Mouse (Mus musculus) limb, embryonic 15.5 days (tissue): ENCODE measurements around the gene Tomm34. TPM values are rescaled to one million over a fixed set of nuclear protein-coding genes. Genes with fewer than 3 reads are reported as not detected.
A peak's percentile ranks its signal among the peaks of the same experiment; 100 is the strongest.

ENCODE experiments used
- ATAC-seq: fragments of 200-750 bp; cut with Nextera tagmentation; 2 replicates; pipeline ENCODE4 v1.8.0; 2017; ENCODE audit warnings: low read depth, moderate TSS enrichment; ENCODE audit not compliant: insufficient number of reproducible peaks, low FRiP score, low TSS enrichment
- H3K27ac ChIP-seq: fragments of 300-500 bp; sonication (generic); 2 replicates; pipeline ENCODE4 v1.5.1; 2015; ENCODE audit warnings: moderate library complexity, mild to moderate bottlenecking, inconsistent platforms
- H3K27me3 ChIP-seq: fragments of 300-500 bp; sonication (generic); 2 replicates; pipeline ENCODE4 v1.6.1; 2015; ENCODE audit warnings: inconsistent platforms
- H3K36me3 ChIP-seq: fragments of 300-500 bp; sonication (generic); 2 replicates; pipeline ENCODE4 v1.6.1; 2015; ENCODE audit warnings: inconsistent platforms
- H3K4me1 ChIP-seq: fragments of 300-500 bp; sonication (generic); 2 replicates; pipeline ENCODE4 v1.6.1; 2015; ENCODE audit warnings: inconsistent platforms
- H3K4me2 ChIP-seq: fragments of 300-500 bp; sonication (generic); 2 replicates; pipeline ENCODE4 v1.6.1; 2015; ENCODE audit warnings: mild to moderate bottlenecking, inconsistent platforms
- H3K4me3 ChIP-seq: fragments of 300-500 bp; sonication (generic); 2 replicates; pipeline ENCODE4 v1.5.1; 2015; ENCODE audit warnings: mild to moderate bottlenecking, inconsistent platforms
- H3K9ac ChIP-seq: fragments of 300-500 bp; sonication (generic); 2 replicates; pipeline ENCODE4 v1.6.1; 2015; ENCODE audit warnings: inconsistent platforms
- H3K9me3 ChIP-seq: fragments of 300-500 bp; sonication (generic); 2 replicates; pipeline ENCODE4 v1.6.1; 2016; ENCODE audit warnings: inconsistent platforms
- WGBS: fragments of 180-500 bp; shearing (Covaris S2); methylation state at CpG from one replicate; pipeline ENCODE4 v1.1.7; 2015; 5-methylcytosine and 5-hydroxymethylcytosine counted together
- polyA plus RNA-seq: library from polyadenylated mRNA; unstranded; fragments of >200 nt; fragmentation: Nextera tagmentation; extraction: Ambion mirVana; gene quantifications from 2 replicates; pipeline ENCODE4 v1.2.1, GENCODE M21; 2015

Tomm34 gene
- polyA plus RNA-seq = 49.1 and 53.7 TPM in 2 replicates

- WGBS = 1% methylated on average over 55 of the region's 55 CpGs
- H3K9ac ChIP-seq = peak within 1 kb of the TSS; percentile 89
- peak within 1 kb of the TSS; percentile 97 for H3K4me3 ChIP-seq
- ATAC-seq = peak; percentile 96
- H3K4me2 ChIP-seq = peak within 1 kb of the TSS; percentile 89
- peaks cover 27% of the 10 kb centered on the region for H3K4me1 ChIP-seq
- H3K27me3 ChIP-seq = no peaks in the 10 kb centered on the region
- H3K27ac ChIP-seq = peak within 1 kb of the TSS; percentile 89
- peaks cover 7% of the 10 kb centered on the region; the same call in 1 of the 2 replicates for H3K36me3 ChIP-seq
- H3K9me3 ChIP-seq = no peaks in the 10 kb centered on the region
Measured at GRCm38 (mm10) chr2:164070765-164071436, at the start of gene Tomm34. Tomm34 (minus strand) TSS chr2:164071169.

GRCm38 (mm10) chr2:164119503-164119902 is 48.5 kb upstream of the Tomm34 start:
- Histone ChIP-seq H3K36me3 (peaks cover 36% of the 10 kb centered on the region), H3K9ac (no peak overlapping the region), H3K4me2 (no peak overlapping the region), H3K4me1 (peaks cover 3% of the 10 kb centered on the region), H3K27ac (no peak overlapping the region), H3K9me3 (no peaks in the 10 kb centered on the region), H3K27me3 (no peaks in the 10 kb centered on the region), H3K4me3 (no peak overlapping the region)
- WGBS = 89% methylated on average over 6 of the region's 6 CpGs
- no peak for ATAC-seq

DNA sequence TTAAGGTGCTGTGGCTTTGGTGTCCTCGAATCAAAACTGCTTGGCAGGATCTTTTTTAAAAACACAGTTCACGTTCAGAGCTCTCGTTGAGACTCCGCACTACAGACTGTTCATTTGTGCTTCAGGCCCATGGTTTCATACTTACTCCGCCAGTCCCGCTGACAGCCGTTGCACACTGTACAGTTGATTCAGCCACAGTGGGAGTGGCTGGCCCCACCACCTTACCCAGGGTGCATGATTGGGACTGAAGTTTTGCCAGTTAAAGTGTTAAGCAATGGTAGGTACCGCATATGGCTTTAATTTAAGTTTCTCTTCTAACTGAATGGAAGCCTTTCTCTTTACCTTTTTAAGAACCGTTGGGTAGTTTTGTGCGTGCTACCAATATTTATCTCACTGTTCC is 44.6 kb upstream of the Tomm34 start:
- Histone ChIP-seq H3K27me3 (no peaks in the 10 kb centered on the region), H3K4me1 (peaks cover 9% of the 10 kb centered on the region), H3K4me2 (no peak overlapping the region), H3K27ac (peak overlapping the region; percentile 65), H3K4me3 (no peak overlapping the region), H3K9ac (no peak overlapping the region), H3K36me3 (peaks cover 19% of the 10 kb centered on the region), H3K9me3 (no peaks in the 10 kb centered on the region)
- WGBS = 44% methylated on average over 10 of the region's 10 CpGs
- ATAC-seq = no peak; the same call in 1 of the 2 replicates

- H3K4me2 ChIP-seq = no peak overlapping the region
- peaks cover 13% of the 10 kb centered on the region for H3K4me1 ChIP-seq
- peak overlapping the region; percentile 48 for H3K27ac ChIP-seq
- H3K4me3 ChIP-seq = no peak overlapping the region
- H3K9ac ChIP-seq = no peak overlapping the region
- WGBS = 91% methylated on average over 6 of the region's 6 CpGs
- no peaks in the 10 kb centered on the region for H3K9me3 ChIP-seq
- ATAC-seq = no peak
- no peaks in the 10 kb centered on the region for H3K27me3 ChIP-seq
- peaks cover 8% of the 10 kb centered on the region for H3K36me3 ChIP-seq
Measured at GRCm38 (mm10) chr2:164114051-164114450, 43.1 kb upstream of the Tomm34 start.

- 76% methylated on average over 8 of the region's 8 CpGs for WGBS
- no peak overlapping the region for H3K4me3 ChIP-seq
Measured at GRCm38 (mm10) chr2:164111546-164111945, 40.6 kb upstream of the Tomm34 start.

GRCm38 (mm10) chr2:164108501-164108900 is 37.5 kb upstream of the Tomm34 start:
- H3K36me3 ChIP-seq = peaks cover 8% of the 10 kb centered on the region; the same call in 1 of the 2 replicates
- H3K4me3 ChIP-seq = no peak overlapping the region
- H3K27me3 ChIP-seq = no peaks in the 10 kb centered on the region
- 41% methylated on average over 4 of the region's 4 CpGs for WGBS
- H3K9me3 ChIP-seq = no peaks in the 10 kb centered on the region
- H3K4me2 ChIP-seq = no peak overlapping the region
- peak overlapping the region; percentile 67; the same call in 1 of the 2 replicates for H3K27ac ChIP-seq
- H3K4me1 ChIP-seq = peaks cover 30% of the 10 kb centered on the region
- H3K9ac ChIP-seq = no peak overlapping the region
- no peak for ATAC-seq

More at GRCm38 (mm10) chr2:164111546-164111945, 40.6 kb upstream of the Tomm34 start:
- H3K4me1 ChIP-seq = peaks cover 28% of the 10 kb centered on the region
- H3K27me3 ChIP-seq = no peaks in the 10 kb centered on the region
- ATAC-seq = no peak
- H3K27ac ChIP-seq = peak overlapping the region; percentile 50; the same call in 1 of the 2 replicates
- H3K9ac ChIP-seq = no peak overlapping the region
- no peaks in the 10 kb centered on the region for H3K9me3 ChIP-seq
- peaks cover 5% of the 10 kb centered on the region; the same call in 1 of the 2 replicates for H3K36me3 ChIP-seq
- H3K4me2 ChIP-seq = no peak overlapping the region

GRCm38 (mm10) chr2:164107125-164107874 is 36.3 kb upstream of the Tomm34 start:
- H3K4me3 ChIP-seq = no peak overlapping the region
- peak overlapping the region; percentile 74 for H3K27ac ChIP-seq
- H3K9me3 ChIP-seq = no peaks in the 10 kb centered on the region
- WGBS = 65% methylated on average over 16 of the region's 16 CpGs
- no peaks in the 10 kb centered on the region for H3K27me3 ChIP-seq
- no peak overlapping the region for H3K4me2 ChIP-seq
- peaks cover 14% of the 10 kb centered on the region for H3K36me3 ChIP-seq
- H3K9ac ChIP-seq = no peak overlapping the region
- peaks cover 32% of the 10 kb centered on the region for H3K4me1 ChIP-seq
- no peak for ATAC-seq

GRCm38 (mm10) chr2:164106287-164107035 is 35.5 kb upstream of the Tomm34 start:
- H3K4me2 ChIP-seq = no peak overlapping the region
- peak overlapping the region; percentile 74 for H3K27ac ChIP-seq
- no peaks in the 10 kb centered on the region for H3K27me3 ChIP-seq
- H3K4me3 ChIP-seq = no peak overlapping the region
- H3K9ac ChIP-seq = no peak overlapping the region
- 66% methylated on average over 14 of the region's 14 CpGs for WGBS
- H3K4me1 ChIP-seq = peaks cover 32% of the 10 kb centered on the region
- ATAC-seq = no peak
- H3K36me3 ChIP-seq = peaks cover 22% of the 10 kb centered on the region
- no peaks in the 10 kb centered on the region for H3K9me3 ChIP-seq

DNA sequence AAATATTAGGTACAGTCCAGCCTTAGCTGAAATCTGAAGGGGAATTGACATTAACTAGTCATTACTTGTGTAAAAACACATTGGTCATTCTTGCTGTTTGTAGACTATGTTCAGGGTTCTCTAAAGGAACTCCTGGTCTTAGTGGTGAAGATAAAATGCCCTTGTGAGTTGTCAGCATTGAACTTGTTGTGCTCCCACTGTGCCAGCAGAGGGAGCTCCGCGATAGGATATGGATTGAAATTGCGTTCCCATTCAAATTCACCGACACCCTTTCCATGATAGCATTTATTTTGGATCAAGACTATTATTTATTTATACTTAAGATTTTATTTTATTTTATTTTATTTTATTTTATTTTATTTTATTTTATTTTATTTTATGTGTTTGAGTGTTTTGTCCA is 32.5 kb upstream of the Tomm34 start:
- no peaks in the 10 kb centered on the region for H3K27me3 ChIP-seq
- H3K9me3 ChIP-seq = no peaks in the 10 kb centered on the region
- H3K36me3 ChIP-seq = peaks cover 48% of the 10 kb centered on the region
- no peak overlapping the region for H3K4me2 ChIP-seq
- no peak for ATAC-seq
- no peak overlapping the region for H3K9ac ChIP-seq
- no peak overlapping the region for H3K4me3 ChIP-seq
- peaks cover 25% of the 10 kb centered on the region for H3K4me1 ChIP-seq
- WGBS = 20% methylated on average over 4 of the region's 4 CpGs
- H3K27ac ChIP-seq = no peak overlapping the region

GRCm38 (mm10) chr2:164102366-164102765 is 31.4 kb upstream of the Tomm34 start:
- Histone ChIP-seq H3K4me3 (no peak overlapping the region), H3K27me3 (no peaks in the 10 kb centered on the region), H3K9ac (no peak overlapping the region), H3K36me3 (peaks cover 48% of the 10 kb centered on the region), H3K4me1 (peaks cover 20% of the 10 kb centered on the region), H3K4me2 (no peak overlapping the region), H3K27ac (peak overlapping the region; percentile 51; the same call in 1 of the 2 replicates), H3K9me3 (no peaks in the 10 kb centered on the region)
- no peak for ATAC-seq
- 69% methylated on average over 3 of the region's 3 CpGs for WGBS

DNA sequence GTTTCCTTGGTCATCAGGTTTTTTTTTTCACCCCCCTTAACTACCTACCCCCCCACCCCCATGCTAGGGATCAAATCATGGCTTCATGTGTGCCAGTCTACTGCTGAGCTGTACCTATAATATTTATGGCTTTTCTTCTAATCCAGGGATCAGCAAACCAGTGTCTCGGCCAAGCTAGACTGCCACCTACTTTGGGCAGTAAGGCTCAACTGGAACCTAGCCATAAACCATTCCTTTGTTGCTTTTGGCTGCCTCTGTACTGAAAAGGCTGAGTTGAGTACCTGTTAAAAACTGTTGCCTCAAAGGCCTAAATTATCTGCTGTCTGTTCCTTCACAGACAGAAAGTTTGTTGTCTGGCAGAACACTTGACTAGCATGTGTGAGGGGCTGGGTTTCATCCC is 31.0 kb upstream of the Tomm34 start:
- Histone ChIP-seq H3K4me1 (peaks cover 16% of the 10 kb centered on the region), H3K4me2 (no peak overlapping the region), H3K4me3 (no peak overlapping the region), H3K9ac (no peak overlapping the region), H3K9me3 (no peaks in the 10 kb centered on the region), H3K36me3 (peaks cover 45% of the 10 kb centered on the region), H3K27me3 (no peaks in the 10 kb centered on the region), H3K27ac (peak overlapping the region; percentile 51; the same call in 1 of the 2 replicates)
- ATAC-seq = no peak
- WGBS = 50% methylated on average over 1 of the region's 1 CpGs
